Mouse (Mus musculus) hindbrain, embryonic 14.5 days (tissue): ENCODE data around the gene Prkch. TPM values are rescaled to one million over a fixed set of nuclear protein-coding genes. Genes with fewer than 3 reads are reported as not detected.

Experiments
- ATAC-seq: fragments of 200-750 bp; cut with Nextera tagmentation; 2 replicates; pipeline ENCODE4 v1.8.0; 2017; ENCODE audit warnings: moderate number of reproducible peaks, mild to moderate bottlenecking, moderate TSS enrichment, moderate library complexity; ENCODE audit not compliant: low FRiP score
- DNase-seq: peaks from one replicate; pipeline ENCODE4 v3.0.0-alpha.2; 2015; ENCODE audit warnings: low spot score
- H3K27ac ChIP-seq: fragments of 300-500 bp; sonication (generic); 2 replicates; pipeline ENCODE4 v1.5.1; 2014; ENCODE audit warnings: mild to moderate bottlenecking, moderate library complexity
- H3K27me3 ChIP-seq: fragments of 300-500 bp; sonication (generic); 2 replicates; pipeline ENCODE4 v1.6.1; 2014; ENCODE audit warnings: mild to moderate bottlenecking, low read length, mixed read lengths; ENCODE audit not compliant: control insufficient read depth, insufficient read depth
- H3K36me3 ChIP-seq: fragments of 300-500 bp; sonication (generic); replicated peaks from 2 replicates; pipeline ENCODE4 v1.6.1; 2014; ENCODE audit not compliant: control insufficient read depth, insufficient read depth
- H3K4me1 ChIP-seq: fragments of 300-500 bp; sonication (generic); replicated peaks from 2 replicates; pipeline ENCODE4 v1.6.1; 2014; ENCODE audit warnings: antibody characterized with exemption, low read length, mixed read lengths; ENCODE audit not compliant: control insufficient read depth, insufficient read depth
- H3K4me2 ChIP-seq: fragments of 300-500 bp; sonication (generic); replicated peaks from 2 replicates; pipeline ENCODE4 v1.6.1; 2014; ENCODE audit warnings: mild to moderate bottlenecking, moderate library complexity
- H3K4me3 ChIP-seq: fragments of 300-500 bp; sonication (generic); replicated peaks from 2 replicates; pipeline ENCODE4 v1.5.1; 2014; ENCODE audit warnings: mild to moderate bottlenecking, low read length
- H3K9ac ChIP-seq: fragments of 300-500 bp; sonication (generic); 2 replicates; pipeline ENCODE4 v1.6.1; 2014
- H3K9me3 ChIP-seq: fragments of 300-500 bp; sonication (generic); 2 replicates; pipeline ENCODE4 v1.6.1; 2016; ENCODE audit warnings: low read length; ENCODE audit not compliant: control insufficient read depth
- WGBS: fragments of 180-500 bp; shearing (Covaris S2); extraction: QIAGEN DNeasy Blood & Tissue Kit; methylation state at CpG from one replicate; pipeline ENCODE4 v1.1.7; 2014; 5-methylcytosine and 5-hydroxymethylcytosine counted together
- polyA plus RNA-seq: library from polyadenylated mRNA; unstranded; fragments of >200 nt; fragmentation: Nextera tagmentation; extraction: Ambion mirVana; gene quantifications from 2 replicates; pipeline ENCODE4 v1.2.1, GENCODE M21; 2014

Prkch gene
- polyA plus RNA-seq, 1 experiment from 2014 or later: 9.9 TPM

GRCm38 (mm10) chr12:73810041-73810795 lies 225.6 kb downstream of the Prkch start:
- WGBS: 45% methylated on average over 13 of the region's 13 CpGs
- H3K27me3 ChIP-seq: no peaks in the 10 kb centered on the region
- 0 out of 2 replicates have a peak, but pooled peaks cover 5% of the 10 kb centered on the region for H3K4me1 ChIP-seq
- peak; percentile 66; the same call in 1 of the 2 replicates for ATAC-seq
- H3K27ac ChIP-seq: peak overlapping the region; percentile 3; the same call in 1 of the 2 replicates
- no peak overlapping the region for H3K4me2 ChIP-seq
- no peaks in the 10 kb centered on the region for H3K36me3 ChIP-seq
- no peaks in the 10 kb centered on the region for H3K9me3 ChIP-seq
- H3K4me3 ChIP-seq: no peak overlapping the region
- peak; percentile 72 for DNase-seq
- no peak overlapping the region for H3K9ac ChIP-seq

GRCm38 (mm10) chr12:73810903-73811302 lies 226.3 kb downstream of the Prkch start:
- H3K27me3 ChIP-seq: no peaks in the 10 kb centered on the region
- 0 out of 2 replicates have a peak, but pooled peaks cover 5% of the 10 kb centered on the region for H3K4me1 ChIP-seq
- no peaks in the 10 kb centered on the region for H3K9me3 ChIP-seq
- no peak overlapping the region for H3K9ac ChIP-seq
- no peak overlapping the region for H3K4me3 ChIP-seq
- no peak overlapping the region for H3K27ac ChIP-seq
- no peak overlapping the region for H3K4me2 ChIP-seq
- H3K36me3 ChIP-seq: no peaks in the 10 kb centered on the region
- 62% methylated on average over 5 of the region's 5 CpGs for WGBS
- ATAC-seq (no peak), DNase-seq (no peak)

- 83% methylated on average over 6 of the region's 6 CpGs for WGBS
- Histone ChIP-seq H3K36me3 (no peaks in the 10 kb centered on the region), H3K4me1 (0 out of 2 replicates have a peak, but pooled peaks cover 5% of the 10 kb centered on the region), H3K27ac (no peak overlapping the region), H3K27me3 (no peaks in the 10 kb centered on the region), H3K9ac (no peak overlapping the region), H3K9me3 (no peaks in the 10 kb centered on the region), H3K4me3 (no peak overlapping the region), H3K4me2 (no peak overlapping the region)
- ATAC-seq (no peak), DNase-seq (no peak)
Measured at GRCm38 (mm10) chr12:73812198-73812597, 227.6 kb downstream of the Prkch start.

GRCm38 (mm10) chr12:73813016-73813900 lies 228.7 kb downstream of the Prkch start:
- H3K27me3 ChIP-seq: no peaks in the 10 kb centered on the region
- ATAC-seq (no peak), DNase-seq (no peak)
- no peak overlapping the region for H3K9ac ChIP-seq
- H3K4me3 ChIP-seq: no peak overlapping the region
- 0 out of 2 replicates have a peak, but pooled peaks cover 5% of the 10 kb centered on the region for H3K4me1 ChIP-seq
- H3K4me2 ChIP-seq: no peak overlapping the region
- no peak overlapping the region for H3K27ac ChIP-seq
- H3K36me3 ChIP-seq: no peaks in the 10 kb centered on the region
- no peaks in the 10 kb centered on the region for H3K9me3 ChIP-seq
- WGBS: 78% methylated on average over 11 of the region's 11 CpGs

- WGBS: 94% methylated on average over 5 of the region's 5 CpGs
- DNase-seq: no peak
- Histone ChIP-seq H3K9me3 (no peaks in the 10 kb centered on the region), H3K9ac (no peak overlapping the region), H3K36me3 (no peaks in the 10 kb centered on the region), H3K4me2 (no peak overlapping the region), H3K4me3 (no peak overlapping the region), H3K27me3 (no peaks in the 10 kb centered on the region), H3K4me1 (0 out of 2 replicates have a peak, but pooled peaks cover 5% of the 10 kb centered on the region), H3K27ac (no peak overlapping the region)
- no peak for ATAC-seq
Measured at GRCm38 (mm10) chr12:73814056-73814735, 229.6 kb downstream of the Prkch start.

GRCm38 (mm10) chr12:73814897-73815296 lies 230.3 kb downstream of the Prkch start:
- Histone ChIP-seq H3K27ac (no peak overlapping the region), H3K4me2 (no peak overlapping the region), H3K36me3 (no peaks in the 10 kb centered on the region), H3K4me1 (0 out of 2 replicates have a peak, but pooled peaks cover 5% of the 10 kb centered on the region), H3K4me3 (no peak overlapping the region), H3K27me3 (no peaks in the 10 kb centered on the region), H3K9ac (no peak overlapping the region), H3K9me3 (no peaks in the 10 kb centered on the region)
- ATAC-seq: no peak
- no peak for DNase-seq
- 90% methylated on average over 2 of the region's 2 CpGs for WGBS

- Histone ChIP-seq H3K36me3 (no peaks in the 10 kb centered on the region), H3K4me3 (no peak overlapping the region), H3K27ac (no peak overlapping the region), H3K27me3 (no peaks in the 10 kb centered on the region), H3K4me2 (no peak overlapping the region), H3K9ac (no peak overlapping the region), H3K9me3 (no peaks in the 10 kb centered on the region), H3K4me1 (0 out of 2 replicates have a peak, but pooled peaks cover 3% of the 10 kb centered on the region)
- 75% methylated on average over 4 of the region's 4 CpGs for WGBS
- DNase-seq (no peak), ATAC-seq (no peak)
Measured at GRCm38 (mm10) chr12:73815463-73815862, 230.9 kb downstream of the Prkch start.

- Histone ChIP-seq H3K9ac (no peak overlapping the region), H3K36me3 (no peaks in the 10 kb centered on the region), H3K4me3 (no peak overlapping the region), H3K4me1 (0 out of 2 replicates have a peak, but pooled peaks cover under 1% of the 10 kb centered on the region), H3K4me2 (no peak overlapping the region), H3K27me3 (no peaks in the 10 kb centered on the region), H3K9me3 (no peaks in the 10 kb centered on the region), H3K27ac (no peak overlapping the region)
- ATAC-seq (no peak), DNase-seq (no peak)
- WGBS: 74% methylated on average over 2 of the region's 2 CpGs
Measured at GRCm38 (mm10) chr12:73815892-73816291, 231.3 kb downstream of the Prkch start.

GRCm38 (mm10) chr12:73816866-73817265 lies 232.3 kb downstream of the Prkch start:
- WGBS: 88% methylated on average over 1 of the region's 1 CpGs
- Histone ChIP-seq H3K9me3 (no peaks in the 10 kb centered on the region), H3K4me1 (no peaks in the 10 kb centered on the region), H3K4me3 (no peak overlapping the region), H3K9ac (no peak overlapping the region), H3K27ac (no peak overlapping the region), H3K4me2 (no peak overlapping the region), H3K27me3 (no peaks in the 10 kb centered on the region), H3K36me3 (no peaks in the 10 kb centered on the region)
- DNase-seq (no peak), ATAC-seq (no peak)
